Mouse (Mus musculus) midbrain, embryonic 12.5 days (tissue): ENCODE results near the gene Eprs. TPM values are rescaled to one million over a fixed set of nuclear protein-coding genes. Genes with fewer than 3 reads are reported as not detected.
A peak's percentile ranks its signal among the peaks of the same experiment; 100 is the strongest.

ENCODE experiments used
- ATAC-seq: fragments of 200-750 bp; cut with Nextera tagmentation; 2 replicates; pipeline ENCODE4 v1.8.0; 2017; ENCODE audit warnings: low read depth, moderate TSS enrichment, moderate library complexity; ENCODE audit not compliant: low FRiP score
- H3K27ac ChIP-seq: fragments of 300-500 bp; sonication (generic); replicated peaks from 2 replicates; pipeline ENCODE4 v1.5.1; 2016; ENCODE audit warnings: mild to moderate bottlenecking
- H3K27me3 ChIP-seq: fragments of 300-500 bp; sonication (generic); 2 replicates; pipeline ENCODE4 v1.6.1; 2016; ENCODE audit warnings: mild to moderate bottlenecking
- H3K36me3 ChIP-seq: fragments of 300-500 bp; sonication (generic); 2 replicates; pipeline ENCODE4 v1.6.1; 2016
- H3K4me1 ChIP-seq: fragments of 300-500 bp; sonication (generic); 2 replicates; pipeline ENCODE4 v1.6.1; 2016
- H3K4me2 ChIP-seq: fragments of 300-500 bp; sonication (generic); replicated peaks from 2 replicates; pipeline ENCODE4 v1.6.1; 2016; ENCODE audit warnings: mild to moderate bottlenecking, moderate library complexity
- H3K4me3 ChIP-seq: fragments of 300-500 bp; sonication (generic); 2 replicates; pipeline ENCODE4 v1.5.1; 2016; ENCODE audit warnings: mild to moderate bottlenecking
- H3K9ac ChIP-seq: fragments of 300-500 bp; sonication (generic); replicated peaks from 2 replicates; pipeline ENCODE4 v1.6.1; 2016; ENCODE audit warnings: mild to moderate bottlenecking, moderate library complexity
- H3K9me3 ChIP-seq: fragments of 300-500 bp; sonication (generic); 2 replicates; pipeline ENCODE4 v1.6.1; 2016; ENCODE audit warnings: mild to moderate bottlenecking
- WGBS: fragments of 180-500 bp; shearing (Covaris S2); methylation state at CpG from one replicate; pipeline ENCODE4 v1.1.7; 2016; 5-methylcytosine and 5-hydroxymethylcytosine counted together
- polyA plus RNA-seq: library from polyadenylated mRNA; unstranded; fragments of >200 nt; fragmentation: Nextera tagmentation; extraction: Ambion mirVana; gene quantifications from 2 replicates; pipeline ENCODE4 v1.2.1, GENCODE M21; 2016

Eprs gene
- polyA plus RNA-seq, 1 experiment from 2014 or later = 136 TPM

- Histone ChIP-seq H3K27me3 (no peaks in the 10 kb centered on the region), H3K4me3 (no peak overlapping the region), H3K27ac (no peak overlapping the region), H3K4me2 (no peak overlapping the region), H3K9ac (no peak overlapping the region), H3K9me3 (no peaks in the 10 kb centered on the region), H3K4me1 (peaks cover 33% of the 10 kb centered on the region), H3K36me3 (peaks cover 22% of the 10 kb centered on the region)
- no peak for ATAC-seq
- 16% methylated on average over 3 of the region's 3 CpGs for WGBS
Observed at GRCm38 (mm10) chr1:185336535-185336934, 26.3 kb upstream of the Eprs start.

GRCm38 (mm10) chr1:185342441-185342840 lies 20.4 kb upstream of the Eprs start:
- no peak overlapping the region for H3K27ac ChIP-seq
- H3K27me3 ChIP-seq = no peaks in the 10 kb centered on the region
- H3K4me3 ChIP-seq = no peak overlapping the region
- peaks cover 80% of the 10 kb centered on the region for H3K36me3 ChIP-seq
- no peak overlapping the region for H3K4me2 ChIP-seq
- no peak overlapping the region for H3K9ac ChIP-seq
- H3K4me1 ChIP-seq = no peaks in the 10 kb centered on the region
- no peaks in the 10 kb centered on the region for H3K9me3 ChIP-seq
- no peak for ATAC-seq
- WGBS = 91% methylated on average over 4 of the region's 4 CpGs

- Histone ChIP-seq H3K36me3 (peaks cover 90% of the 10 kb centered on the region), H3K27me3 (no peaks in the 10 kb centered on the region), H3K27ac (no peak overlapping the region), H3K4me3 (no peak overlapping the region), H3K4me1 (no peaks in the 10 kb centered on the region), H3K9me3 (no peaks in the 10 kb centered on the region), H3K4me2 (no peak overlapping the region), H3K9ac (no peak overlapping the region)
- no peak for ATAC-seq
- 84% methylated on average over 8 of the region's 8 CpGs for WGBS
Observed at GRCm38 (mm10) chr1:185343422-185343821, 19.4 kb upstream of the Eprs start.

- Histone ChIP-seq H3K27me3 (no peaks in the 10 kb centered on the region), H3K9ac (no peak overlapping the region), H3K27ac (no peak overlapping the region), H3K4me3 (no peak overlapping the region), H3K36me3 (peaks cover 98% of the 10 kb centered on the region), H3K4me1 (no peaks in the 10 kb centered on the region), H3K9me3 (no peaks in the 10 kb centered on the region), H3K4me2 (no peak overlapping the region)
- 76% methylated on average over 10 of the region's 10 CpGs for WGBS
- no peak for ATAC-seq
Observed at GRCm38 (mm10) chr1:185346188-185346587, 16.7 kb upstream of the Eprs start.

GRCm38 (mm10) chr1:185349741-185350140 lies 13.1 kb upstream of the Eprs start:
- no peak for ATAC-seq
- H3K27ac ChIP-seq = no peak overlapping the region
- H3K27me3 ChIP-seq = no peaks in the 10 kb centered on the region
- no peak overlapping the region for H3K4me3 ChIP-seq
- no peak overlapping the region for H3K4me2 ChIP-seq
- WGBS = 93% methylated on average over 14 of the region's 14 CpGs
- no peaks in the 10 kb centered on the region for H3K9me3 ChIP-seq
- H3K9ac ChIP-seq = no peak overlapping the region
- no peaks in the 10 kb centered on the region for H3K4me1 ChIP-seq
- H3K36me3 ChIP-seq = peaks cover 88% of the 10 kb centered on the region

GRCm38 (mm10) chr1:185350611-185351010 lies 12.2 kb upstream of the Eprs start:
- Histone ChIP-seq H3K27ac (no peak overlapping the region), H3K4me3 (no peak overlapping the region), H3K9me3 (no peaks in the 10 kb centered on the region), H3K4me2 (no peak overlapping the region), H3K4me1 (no peaks in the 10 kb centered on the region), H3K36me3 (peaks cover 88% of the 10 kb centered on the region), H3K27me3 (no peaks in the 10 kb centered on the region), H3K9ac (no peak overlapping the region)
- ATAC-seq = no peak
- 94% methylated on average over 4 of the region's 4 CpGs for WGBS

GRCm38 (mm10) chr1:185352151-185352550 lies 10.7 kb upstream of the Eprs start:
- Histone ChIP-seq H3K4me3 (no peak overlapping the region), H3K9me3 (no peaks in the 10 kb centered on the region), H3K27me3 (no peaks in the 10 kb centered on the region), H3K36me3 (peaks cover 85% of the 10 kb centered on the region), H3K4me1 (no peaks in the 10 kb centered on the region), H3K27ac (no peak overlapping the region), H3K4me2 (no peak overlapping the region), H3K9ac (no peak overlapping the region)
- 92% methylated on average over 12 of the region's 12 CpGs for WGBS
- no peak for ATAC-seq

GRCm38 (mm10) chr1:185353351-185353750 lies 9.5 kb upstream of the Eprs start:
- Histone ChIP-seq H3K9ac (no peak overlapping the region), H3K9me3 (no peaks in the 10 kb centered on the region), H3K27me3 (no peaks in the 10 kb centered on the region), H3K4me1 (no peaks in the 10 kb centered on the region), H3K27ac (no peak overlapping the region), H3K4me2 (no peak overlapping the region), H3K36me3 (peaks cover 82% of the 10 kb centered on the region), H3K4me3 (no peak overlapping the region)
- no peak for ATAC-seq
- WGBS = 95% methylated on average over 8 of the region's 8 CpGs

- WGBS = 93% methylated on average over 4 of the region's 4 CpGs
Observed at GRCm38 (mm10) chr1:185354731-185355130, 8.1 kb upstream of the Eprs start.

GRCm38 (mm10) chr1:185356246-185356645 lies 6.6 kb upstream of the Eprs start:
- H3K36me3 ChIP-seq = peaks cover 55% of the 10 kb centered on the region
- no peak overlapping the region for H3K4me2 ChIP-seq
- no peak overlapping the region for H3K9ac ChIP-seq
- no peaks in the 10 kb centered on the region for H3K9me3 ChIP-seq
- ATAC-seq = no peak
- H3K4me1 ChIP-seq = no peaks in the 10 kb centered on the region
- H3K27ac ChIP-seq = no peak overlapping the region
- 96% methylated on average over 8 of the region's 8 CpGs for WGBS
- H3K4me3 ChIP-seq = no peak overlapping the region
- no peaks in the 10 kb centered on the region for H3K27me3 ChIP-seq

More at GRCm38 (mm10) chr1:185354731-185355130, 8.1 kb upstream of the Eprs start:
- H3K27me3 ChIP-seq = no peaks in the 10 kb centered on the region
- H3K9ac ChIP-seq = no peak overlapping the region
- no peak overlapping the region for H3K4me3 ChIP-seq
- H3K27ac ChIP-seq = no peak overlapping the region
- no peak for ATAC-seq
- no peaks in the 10 kb centered on the region for H3K4me1 ChIP-seq
- peaks cover 70% of the 10 kb centered on the region for H3K36me3 ChIP-seq
- H3K4me2 ChIP-seq = no peak overlapping the region
- H3K9me3 ChIP-seq = no peaks in the 10 kb centered on the region

GRCm38 (mm10) chr1:185358211-185358610 lies 4.6 kb upstream of the Eprs start:
- Histone ChIP-seq H3K4me1 (peaks cover 7% of the 10 kb centered on the region; the same call in 1 of the 2 replicates), H3K27ac (no peak overlapping the region), H3K9ac (no peak overlapping the region), H3K4me3 (no peak overlapping the region), H3K9me3 (no peaks in the 10 kb centered on the region), H3K4me2 (no peak overlapping the region), H3K27me3 (no peaks in the 10 kb centered on the region), H3K36me3 (peaks cover 42% of the 10 kb centered on the region)
- ATAC-seq = no peak
- 87% methylated on average over 4 of the region's 4 CpGs for WGBS

GRCm38 (mm10) chr1:185363526-185364182 lies 810 bp downstream of the Eprs start:
- Histone ChIP-seq H3K4me1 (peaks cover 22% of the 10 kb centered on the region), H3K9me3 (no peaks in the 10 kb centered on the region), H3K36me3 (0 out of 2 replicates have a peak, but pooled peaks cover 8% of the 10 kb centered on the region), H3K9ac (peak overlapping the region; percentile 70), H3K27me3 (no peaks in the 10 kb centered on the region), H3K4me2 (peak overlapping the region; percentile 68), H3K27ac (peak overlapping the region; percentile 88), H3K4me3 (peak overlapping the region; percentile 97)
- 5% methylated on average over 22 of the region's 22 CpGs for WGBS
- peak; percentile 47 for ATAC-seq

GRCm38 (mm10) chr1:185364183-185364540 lies 1.3 kb downstream of the Eprs start:
- Histone ChIP-seq H3K27ac (no peak overlapping the region), H3K4me1 (peaks cover 22% of the 10 kb centered on the region), H3K4me3 (peak overlapping the region; percentile 97), H3K4me2 (peak overlapping the region; percentile 68), H3K27me3 (no peaks in the 10 kb centered on the region), H3K9me3 (no peaks in the 10 kb centered on the region), H3K9ac (peak overlapping the region; percentile 70; the same call in 1 of the 2 replicates), H3K36me3 (0 out of 2 replicates have a peak, but pooled peaks cover 8% of the 10 kb centered on the region)
- no peak for ATAC-seq
- WGBS = 48% methylated on average over 6 of the region's 6 CpGs
